Mouse (Mus musculus): ENCODE data around the gene Acin1. TPM values are rescaled to one million over a fixed set of nuclear protein-coding genes. Genes with fewer than 3 reads are reported as not detected.

Acin1 gene
- total and polyA plus RNA-seq, 3 experiments, result 74.0 to 324 (median 118) TPM

DNA sequence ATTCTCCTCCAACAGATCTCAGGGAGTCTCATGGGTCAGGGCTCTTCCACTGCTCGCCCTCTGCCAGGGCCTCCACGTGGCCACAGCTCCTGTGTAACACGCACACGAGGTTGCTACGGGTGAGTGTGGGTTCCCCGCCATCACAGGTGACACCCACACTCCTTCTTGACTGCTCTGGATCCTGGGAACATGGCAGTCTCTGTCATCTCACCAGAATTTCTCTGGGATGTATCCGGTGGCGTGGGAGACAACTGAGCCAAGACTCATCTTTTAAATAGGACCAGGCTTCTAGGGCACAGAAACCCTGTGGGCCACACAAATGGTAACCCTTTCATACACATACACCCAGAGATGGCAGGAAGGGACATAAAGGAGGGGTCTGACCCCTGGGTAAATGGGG, 45.5 kb upstream of the Acin1 start:
- no peak overlapping the region for H3K4me3 ChIP-seq (replicated peaks in 1 of 3; ENCODE audit: low read depth in 2 of 3, low read length in 2 of 3, poor library complexity in 1 of 3)
- TF ChIP-seq UBTF (IDR thresholded peaks at IDR 0.05; ENCODE audit: low read depth, low read length), result no peak
- no peak for TF ChIP-seq CTCF (conservative IDR thresholded peaks at IDR 0.05 in 1 of 2, IDR thresholded peaks at IDR 0.05 in 1 of 2; ENCODE audit: low read depth in 2 of 2, low read length in 2 of 2)
- TF ChIP-seq PAX5 (IDR thresholded peaks at IDR 0.05; ENCODE audit: low read length), result no peak
- no peak for TF ChIP-seq MAX (IDR thresholded peaks at IDR 0.05; ENCODE audit: low read length)
- no peak for TF ChIP-seq SMC3 (IDR thresholded peaks at IDR 0.05; ENCODE audit: low read depth, low read length)
- no peak for TF ChIP-seq POLR2AphosphoS2 (IDR thresholded peaks at IDR 0.05; ENCODE audit: low read depth, low read length)
- TF ChIP-seq NELFE (IDR thresholded peaks at IDR 0.05; ENCODE audit: low read depth, low read length), result no peak
- no peak for TF ChIP-seq ZNF384 (IDR thresholded peaks at IDR 0.05; ENCODE audit: low read depth, low read length)
- TF ChIP-seq POLR2A (IDR thresholded peaks at IDR 0.05; ENCODE audit: low read depth, low read length), result no peak
- no peak for TF ChIP-seq EP300 (IDR thresholded peaks at IDR 0.05; ENCODE audit: low read length)
- TF ChIP-seq MEF2A (IDR thresholded peaks at IDR 0.05; ENCODE audit: borderline replicate concordance, low read depth, low read length), result no peak
- no peak for TF ChIP-seq ELF1 (IDR thresholded peaks at IDR 0.05; ENCODE audit: low read depth, low read length)
- no peak for TF ChIP-seq ZMIZ1 (IDR thresholded peaks at IDR 0.05; ENCODE audit: low read depth, low read length)
- TF ChIP-seq SIN3A (IDR thresholded peaks at IDR 0.05; ENCODE audit: low read length), result no peak
- TF ChIP-seq CHD2 (IDR thresholded peaks at IDR 0.05; ENCODE audit: low read length), result no peak
- peaks cover 1% of the 10 kb centered on the region for H3K27me3 ChIP-seq (replicated peaks)
- H3K9me3 ChIP-seq (replicated peaks; ENCODE audit: low read length), result no peaks in the 10 kb centered on the region
- in situ Hi-C loops (cut with MboI; ENCODE audit: low pct_ligation_motif_present, low pct_unique_long_range_greater_than_20kb, low sequenced_read_pairs), result no loop called here
- dilution Hi-C loops (cut with MboI; ENCODE audit: extremely low pct_ligation_motif_present, extremely low pct_unique_long_range_greater_than_20kb, low sequenced_read_pairs), result no loop called here
- no peak overlapping the region for H3K4me2 ChIP-seq (ENCODE audit: insufficient read depth, low read depth, poor library complexity, severe bottlenecking)
- no peak overlapping the region for H3K9ac ChIP-seq (ENCODE audit: insufficient read depth, low read depth)
- peaks cover under 1 to 7% of the 10 kb centered on the region in 2 experiments; a peak in 3 of 4 replicates for H3K4me1 ChIP-seq (ENCODE audit: control insufficient read depth in 1 of 2, insufficient read depth in 2 of 2)
- H3K27ac ChIP-seq (ENCODE audit: insufficient read depth, low read depth), result no peak overlapping the region
- H3K36me3 ChIP-seq (replicated peaks in 1 of 2; ENCODE audit: control insufficient read depth in 1 of 2, insufficient read depth in 1 of 2, low read length in 1 of 2), result no peaks in the 10 kb centered on the region
- no peaks in the 10 kb centered on the region for H3K79me2 ChIP-seq (replicated peaks; ENCODE audit: control insufficient read depth, extremely low read depth, insufficient read depth, poor library complexity, severe bottlenecking)
- no peak for DNase-seq (ENCODE audit: extremely low read depth)

DNA sequence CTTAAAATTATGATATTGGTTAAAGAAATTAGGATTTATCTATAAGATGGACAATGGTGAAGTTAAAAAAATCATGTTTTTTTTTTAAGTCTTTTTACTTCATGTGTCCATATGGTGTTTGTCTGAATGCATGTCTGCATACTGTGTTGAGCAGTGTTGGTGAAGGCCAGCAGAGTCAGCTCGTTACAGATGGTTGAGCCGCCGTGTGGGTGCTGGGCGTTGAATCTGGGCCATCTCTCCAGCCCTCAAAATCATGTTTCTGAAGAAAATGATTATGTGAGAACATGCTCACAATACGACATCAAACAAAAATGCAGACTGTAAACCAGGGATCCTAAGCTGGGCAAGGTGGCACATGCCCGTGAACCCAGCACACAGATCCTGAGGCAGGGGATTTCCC, 43.6 kb upstream of the Acin1 start:
- Histone ChIP-seq H3K27ac (ENCODE audit: insufficient read depth, low read depth) (no peak overlapping the region), H3K9ac (ENCODE audit: insufficient read depth, low read depth) (no peak overlapping the region), H3K27me3 (replicated peaks) (peaks cover 1% of the 10 kb centered on the region), H3K4me3 (replicated peaks in 1 of 3; ENCODE audit: low read depth in 2 of 3, low read length in 2 of 3, poor library complexity in 1 of 3) (no peak overlapping the region), H3K4me1 (ENCODE audit: control insufficient read depth in 1 of 2, insufficient read depth in 2 of 2) (peaks cover 5 to 12% of the 10 kb centered on the region in 2 experiments; a peak in 3 of 4 replicates), H3K4me2 (ENCODE audit: insufficient read depth, low read depth, poor library complexity, severe bottlenecking) (no peak overlapping the region), H3K9me3 (replicated peaks; ENCODE audit: low read length) (no peaks in the 10 kb centered on the region), H3K36me3 (replicated peaks in 1 of 2; ENCODE audit: control insufficient read depth in 1 of 2, insufficient read depth in 1 of 2, low read length in 1 of 2) (no peaks in the 10 kb centered on the region), H3K79me2 (replicated peaks; ENCODE audit: control insufficient read depth, extremely low read depth, insufficient read depth, poor library complexity, severe bottlenecking) (no peaks in the 10 kb centered on the region)
- in situ Hi-C loops (cut with MboI; ENCODE audit: low pct_ligation_motif_present, low pct_unique_long_range_greater_than_20kb, low sequenced_read_pairs), result no loop called here
- dilution Hi-C loops (cut with MboI; ENCODE audit: extremely low pct_ligation_motif_present, extremely low pct_unique_long_range_greater_than_20kb, low sequenced_read_pairs), result no loop called here
- DNase-seq (ENCODE audit: extremely low read depth), result no peak
- TF ChIP-seq PAX5 (IDR thresholded peaks at IDR 0.05; ENCODE audit: low read length) (no peak), MEF2A (IDR thresholded peaks at IDR 0.05; ENCODE audit: borderline replicate concordance, low read depth, low read length) (no peak), CTCF (conservative IDR thresholded peaks at IDR 0.05 in 1 of 2, IDR thresholded peaks at IDR 0.05 in 1 of 2; ENCODE audit: low read depth in 2 of 2, low read length in 2 of 2) (no peak), ZC3H11A (IDR thresholded peaks at IDR 0.05; ENCODE audit: low read depth, low read length) (no peak), NELFE (IDR thresholded peaks at IDR 0.05; ENCODE audit: low read depth, low read length) (no peak), POLR2AphosphoS2 (IDR thresholded peaks at IDR 0.05; ENCODE audit: low read depth, low read length) (no peak), SIN3A (IDR thresholded peaks at IDR 0.05; ENCODE audit: low read length) (no peak), ZNF384 (IDR thresholded peaks at IDR 0.05; ENCODE audit: low read depth, low read length) (no peak), POLR2A (IDR thresholded peaks at IDR 0.05; ENCODE audit: low read depth, low read length) (no peak), TBP (conservative IDR thresholded peaks at IDR 0.05; ENCODE audit: low read depth, low read length) (no peak), MAX (IDR thresholded peaks at IDR 0.05; ENCODE audit: low read length) (no peak), JUND (conservative IDR thresholded peaks at IDR 0.05; ENCODE audit: low read depth, low read length) (no peak), E2F4 (IDR thresholded peaks at IDR 0.05; ENCODE audit: insufficient replicate concordance, low read depth, low read length) (no peak)

Measured in CH12.LX (cell line).